Mouse (Mus musculus) cerebellum, adult 9-11 months (tissue): ENCODE data around the gene Coro6.

ENCODE experiments used
- DNase-seq: peaks from one replicate; pipeline ENCODE4 v3.0.0; 2022

Gene Coro6

GRCm38 (mm10) chr11:77514281-77514831 is 52.1 kb downstream of the Coro6 start:
- DNase-seq = peak; percentile 36

DNA sequence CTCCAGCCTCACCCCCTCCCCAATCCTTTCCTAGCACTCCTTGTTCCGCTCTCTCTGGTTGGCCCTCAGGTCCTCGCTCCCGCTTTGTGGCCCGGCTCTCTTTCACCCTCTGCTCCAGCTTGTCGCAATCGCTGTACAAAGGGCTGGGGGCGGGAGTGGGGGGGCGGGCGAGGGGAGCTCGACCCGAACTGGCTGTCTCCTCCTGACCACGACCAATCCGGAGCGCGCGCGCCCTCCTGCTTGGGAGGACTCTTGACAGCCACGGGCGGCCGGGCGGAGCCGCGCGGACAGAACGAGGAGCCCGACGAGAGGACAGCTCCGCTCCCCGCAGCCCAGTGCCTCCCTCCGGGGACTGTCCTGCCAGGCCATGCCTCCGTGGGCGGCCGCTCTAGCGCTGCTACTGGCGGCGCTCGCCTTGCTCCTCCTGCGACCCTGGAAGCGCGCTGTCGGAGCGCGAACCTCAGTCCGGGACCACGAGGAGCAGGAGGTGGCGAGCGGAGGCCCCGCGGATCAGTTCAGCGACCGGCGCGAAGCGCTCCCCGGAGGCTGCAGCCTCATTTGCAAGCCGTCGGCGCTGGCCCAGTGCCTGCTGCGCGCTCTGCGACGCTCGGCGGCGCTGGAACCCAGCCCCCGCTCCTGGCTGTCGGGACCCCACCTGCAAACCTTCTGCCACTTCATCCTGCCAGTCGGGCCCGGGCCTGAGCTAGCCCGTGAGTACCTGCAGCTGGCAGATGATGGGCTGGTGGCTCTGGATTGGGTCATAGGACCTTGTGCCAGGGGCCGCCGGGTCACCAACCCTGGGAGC is 52.8 kb downstream of the Coro6 start, which contains the start of gene Abhd15:
Gene Abhd15 (plus strand): TSS at position 290 of the 805 bp plus-strand sequence.
- peak; percentile 58 for DNase-seq

- peak; percentile 33 for DNase-seq
Observed at GRCm38 (mm10) chr11:77515637-77516552, 53.7 kb downstream of the Coro6 start, which contains the start of gene Trp53i13. Gene Trp53i13, minus strand, starts transcription at chr11:77515980.

DNA sequence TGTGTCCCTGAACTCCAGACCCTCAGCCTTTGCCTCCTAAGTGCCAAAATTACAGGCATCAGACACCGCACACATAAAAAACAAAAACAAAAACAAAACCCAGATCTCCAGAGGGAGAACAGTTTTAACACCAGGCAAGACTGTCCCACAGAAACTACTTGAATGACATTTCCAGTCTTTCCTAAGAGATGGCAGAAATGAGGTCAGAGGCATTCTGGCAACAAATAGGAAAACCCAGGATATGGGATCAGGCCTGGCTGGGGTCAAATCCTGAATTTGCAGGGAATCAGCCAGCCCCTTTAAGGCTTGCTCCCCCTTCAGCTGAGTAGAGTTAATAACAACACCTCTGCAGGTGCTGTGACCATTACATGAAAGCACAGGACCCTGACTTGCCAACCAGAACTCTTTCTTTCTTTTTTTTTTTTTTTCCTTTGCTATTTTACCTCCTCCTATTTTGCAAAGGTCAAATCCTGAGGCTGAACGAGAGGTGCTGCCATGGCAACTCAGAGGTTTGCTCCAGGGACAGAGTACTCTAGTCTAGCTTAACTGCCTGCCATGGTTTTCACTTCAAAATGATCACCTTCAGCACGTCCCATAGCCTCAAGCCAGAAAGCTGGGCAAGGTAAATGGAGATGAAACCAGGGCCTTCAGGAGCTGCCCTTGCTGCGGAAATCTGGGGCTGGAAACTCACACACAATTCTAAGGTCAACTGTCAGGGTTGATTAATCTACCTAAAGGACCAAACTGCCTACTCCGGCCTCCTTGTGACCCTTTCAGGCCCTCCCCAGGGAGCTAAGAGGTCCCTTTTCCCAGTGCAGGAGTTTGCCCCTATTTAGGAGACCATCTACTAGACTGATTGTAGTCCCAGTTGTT is 54.6 kb downstream of the Coro6 start:
- no peak for DNase-seq

DNA sequence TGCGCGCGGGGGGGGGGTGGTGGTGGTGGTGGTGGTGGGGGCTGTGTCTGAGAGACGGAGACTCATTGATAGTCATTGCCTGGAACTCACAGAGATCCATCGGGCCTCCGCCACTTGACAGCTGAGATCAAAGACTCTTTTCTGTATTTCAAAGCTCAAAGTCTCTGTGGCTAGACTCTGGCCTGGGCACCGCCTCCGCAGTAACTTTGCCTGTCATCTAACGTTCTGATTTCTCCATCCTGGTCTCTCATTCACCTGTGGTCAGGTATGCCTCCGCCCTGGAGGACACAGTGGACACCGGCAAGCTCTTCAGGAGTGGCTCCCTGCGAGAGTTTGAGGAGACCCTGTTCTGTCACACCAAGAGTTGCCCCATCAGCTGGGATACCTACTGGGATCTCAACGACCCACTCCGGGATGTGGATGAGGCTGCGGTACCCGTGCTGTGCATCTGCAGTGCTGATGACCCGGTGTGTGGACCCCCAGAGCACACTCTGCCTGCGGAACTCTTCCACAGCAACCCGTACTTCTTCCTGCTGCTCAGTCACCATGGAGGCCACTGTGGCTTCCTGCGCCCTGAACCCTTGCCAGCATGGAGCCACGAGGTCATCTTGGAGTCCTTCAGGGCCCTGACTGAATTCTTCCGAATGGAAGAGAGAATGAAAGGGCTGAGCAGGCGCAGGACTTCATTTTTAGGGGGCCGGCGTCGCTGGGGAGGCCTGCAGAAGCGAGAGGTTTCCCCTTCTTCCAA is 56.0 kb downstream of the Coro6 start:
- peak; percentile 16 for DNase-seq

DNA sequence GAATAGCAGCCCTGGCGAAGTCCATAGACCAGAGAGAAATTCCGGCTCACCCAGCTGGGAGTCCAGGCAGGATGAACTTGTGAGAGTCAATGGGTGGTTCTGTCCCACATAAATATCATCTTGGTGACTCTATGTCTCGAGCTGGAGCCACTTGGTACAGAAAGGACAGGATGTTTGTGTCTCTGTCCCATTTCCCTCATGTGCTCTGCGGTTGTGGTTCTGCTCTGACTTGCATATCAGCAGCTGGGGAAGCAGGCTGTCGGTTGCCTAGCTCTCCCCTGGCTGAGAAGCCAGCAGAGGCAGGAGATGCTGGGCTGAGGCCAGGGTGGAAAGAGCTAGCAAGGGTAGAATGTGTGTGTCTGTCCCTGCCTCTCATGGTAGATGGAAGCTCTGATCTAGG is 56.8 kb downstream of the Coro6 start, which contains the start of gene Gm10392:
Gene Gm10392 (minus strand): TSS at position 156 of the 400 bp plus-strand sequence.
- no peak for DNase-seq
